Mouse (Mus musculus): ENCODE data around the gene Ormdl3.
A peak's percentile ranks its signal among the peaks of the same experiment; 100 is the strongest.

The Ormdl3 gene

DNA sequence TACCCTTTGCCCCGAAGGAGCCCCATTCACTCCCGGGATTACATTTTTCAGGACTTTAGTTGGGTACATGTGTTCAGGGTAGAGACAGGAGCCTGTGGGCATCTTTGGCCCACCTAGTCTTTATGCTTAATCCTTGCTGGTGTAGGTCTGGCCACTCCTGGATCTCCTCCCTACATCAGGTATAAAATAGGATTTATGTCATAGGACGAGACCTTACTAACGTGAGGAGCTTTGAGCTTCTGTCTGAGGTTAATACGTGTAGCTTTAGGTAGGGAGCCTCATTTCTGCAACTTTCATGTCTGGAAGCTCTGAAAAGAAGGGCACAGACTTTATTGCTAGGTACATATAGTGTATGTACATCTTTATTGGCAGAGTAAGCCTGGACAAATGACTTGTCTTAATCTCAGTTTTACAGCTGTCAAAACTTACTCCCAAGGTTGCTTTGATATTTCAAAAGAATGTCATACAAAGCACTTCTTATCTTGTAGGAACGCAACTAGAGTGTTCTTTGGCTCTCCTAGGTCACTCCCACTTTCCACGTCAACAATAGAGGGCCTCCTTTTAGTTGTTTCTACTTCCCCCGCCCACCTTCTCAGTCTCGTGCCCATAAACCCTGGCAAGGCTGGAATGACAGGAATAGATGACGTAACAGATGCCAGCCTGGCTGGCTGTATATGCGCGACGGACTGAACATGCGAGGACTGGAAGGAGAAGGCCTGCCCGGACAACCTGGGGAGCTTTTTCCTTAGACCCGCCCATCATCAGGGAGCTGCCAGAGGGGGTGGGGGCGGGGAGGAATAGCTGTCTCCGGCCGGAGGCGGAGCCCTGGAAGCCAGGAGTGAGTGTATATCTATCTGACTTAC lies 747 bp upstream of the Ormdl3 start:
- peak; percentile 71 to 76 for DNase-seq

DNA sequence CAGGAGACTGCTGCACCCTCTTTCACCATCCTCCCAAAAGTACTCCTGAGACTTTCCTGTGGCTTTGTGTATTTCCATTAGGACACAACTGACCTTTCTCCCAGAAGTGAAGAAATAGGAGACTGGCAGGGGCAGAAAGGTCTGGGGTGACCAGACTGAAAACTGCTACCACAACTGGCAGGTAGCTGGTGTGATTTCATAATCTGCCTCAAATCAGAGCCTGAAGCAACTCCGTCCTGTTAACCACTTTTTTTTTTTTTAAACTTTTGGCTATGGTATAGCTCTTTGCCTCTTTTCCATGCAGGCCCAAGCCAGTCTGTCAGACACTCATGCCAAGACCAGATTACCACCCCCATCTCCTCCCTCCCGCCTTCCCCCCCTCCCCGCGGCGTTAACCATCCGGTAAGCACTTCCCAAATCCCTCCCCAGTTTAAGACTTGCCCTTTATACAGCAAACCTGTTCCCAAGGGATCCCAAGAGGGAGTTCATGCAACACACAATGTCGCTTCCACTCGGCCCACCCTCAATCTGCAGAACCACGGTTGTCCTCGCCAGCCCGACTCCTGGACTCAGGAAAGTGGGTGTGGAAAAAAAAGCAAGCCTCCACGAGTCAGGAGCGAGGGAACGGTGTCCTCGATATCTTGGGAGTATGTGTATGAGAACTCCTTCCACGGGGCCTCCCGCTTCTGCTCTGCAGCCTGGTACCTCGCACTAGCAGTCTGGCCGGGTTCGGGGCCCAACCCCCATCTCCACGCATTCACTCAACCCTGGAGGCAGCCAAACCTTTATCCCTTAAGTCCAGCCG lies 879 bp downstream of the Ormdl3 start:
- peak in 1 of 2 experiments; percentile 63 for DNase-seq

DNA sequence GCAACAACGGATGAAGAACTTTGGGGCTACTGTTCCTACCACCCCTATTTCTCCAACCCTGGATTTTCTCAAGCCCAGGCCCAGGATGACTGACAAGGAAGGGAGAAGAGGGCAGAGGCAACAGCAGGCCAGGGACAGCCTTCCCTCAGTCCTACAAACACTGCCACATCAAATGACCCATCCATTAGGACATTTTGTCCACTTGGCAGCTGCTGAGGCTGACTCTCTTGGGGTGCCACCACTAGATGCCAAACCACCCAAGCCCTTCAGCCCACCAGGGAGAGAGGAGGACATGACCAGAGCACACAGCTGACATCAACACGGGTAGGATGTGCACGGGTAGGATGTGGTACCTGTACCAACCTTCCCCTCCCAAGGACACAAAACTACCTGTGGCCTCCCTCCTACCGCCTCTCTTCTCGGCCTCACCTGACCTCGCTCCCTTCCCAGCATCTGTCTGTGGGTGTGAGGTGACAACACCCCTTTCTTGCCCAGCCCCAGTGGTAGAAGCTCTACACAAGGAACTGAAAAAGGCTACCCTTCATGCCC lies 2.5 kb downstream of the Ormdl3 start:
- DNase-seq, result no peak

DNA sequence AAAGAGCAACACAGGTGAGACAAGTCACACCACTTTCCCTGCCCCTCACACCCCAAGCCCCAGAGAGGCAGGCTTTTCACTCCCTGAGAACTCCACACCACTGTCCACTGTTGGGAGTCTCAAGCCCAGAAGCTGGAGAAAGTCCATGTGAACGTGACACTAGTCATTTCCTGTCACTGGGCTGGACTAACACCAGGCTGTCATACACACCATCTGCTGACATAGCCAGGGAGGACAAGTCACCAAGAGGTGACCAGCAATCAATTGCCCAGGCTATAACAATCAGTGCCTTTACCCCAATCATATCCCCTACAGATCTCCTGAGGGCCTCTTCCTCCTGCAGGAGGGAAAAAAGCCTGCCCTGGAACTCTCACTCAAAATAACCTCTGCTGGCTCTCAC lies 3.0 kb downstream of the Ormdl3 start:
- DNase-seq, result no peak

- DNase-seq, result no peak
Measured at GRCm38 (mm10) chr11:98583571-98583970, 3.6 kb downstream of the Ormdl3 start.

DNA sequence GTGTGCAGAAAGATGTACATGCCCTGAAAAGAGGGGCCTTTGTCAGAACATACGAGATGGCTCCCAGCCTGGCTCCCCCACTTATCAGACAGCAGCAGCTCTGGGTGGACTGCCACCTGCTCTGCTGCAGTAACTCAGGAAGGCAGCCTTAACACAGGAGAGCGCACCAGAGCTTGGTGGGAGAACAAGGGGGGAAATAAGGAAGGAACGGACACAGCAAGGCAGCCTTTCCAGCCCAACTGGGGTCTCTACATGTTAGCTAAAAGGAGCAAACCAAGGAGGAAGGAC lies 4.0 kb downstream of the Ormdl3 start:
- no peak for DNase-seq

DNA sequence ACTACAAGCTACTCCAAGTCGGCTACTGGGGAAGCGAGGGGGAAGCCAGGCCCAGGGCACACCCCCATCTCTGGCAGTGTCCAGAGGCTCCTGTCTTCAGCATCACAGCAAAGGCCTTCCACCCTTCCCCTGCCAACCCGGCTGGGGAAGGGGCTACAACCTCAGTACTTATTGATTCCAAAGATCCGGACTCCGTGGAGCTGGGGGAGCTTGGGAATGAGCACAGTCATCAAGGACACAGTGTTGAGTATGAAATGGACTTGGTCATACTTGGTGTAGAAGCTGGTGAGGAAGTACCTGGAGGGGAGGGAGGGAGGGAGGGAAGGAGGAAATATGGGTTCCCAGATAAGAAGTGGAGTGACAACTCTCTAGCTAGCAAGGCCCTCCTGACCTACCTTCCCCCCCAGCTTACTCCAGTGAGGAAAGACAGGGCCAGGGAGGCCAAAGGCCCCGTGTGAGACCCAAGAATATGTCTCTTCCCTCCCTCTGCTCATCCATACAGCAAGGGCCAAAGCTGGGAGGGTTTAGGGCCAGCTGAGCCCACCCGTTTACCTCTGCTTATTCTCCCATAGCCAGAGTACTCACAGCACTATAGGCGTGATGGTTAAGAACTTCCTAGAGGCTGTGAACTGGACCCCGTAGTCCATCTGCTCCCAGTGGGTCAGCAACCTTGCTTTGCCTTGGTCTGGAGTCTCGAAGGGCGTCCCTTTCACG lies 4.5 kb downstream of the Ormdl3 start:
- DNase-seq, result no peak

DNA sequence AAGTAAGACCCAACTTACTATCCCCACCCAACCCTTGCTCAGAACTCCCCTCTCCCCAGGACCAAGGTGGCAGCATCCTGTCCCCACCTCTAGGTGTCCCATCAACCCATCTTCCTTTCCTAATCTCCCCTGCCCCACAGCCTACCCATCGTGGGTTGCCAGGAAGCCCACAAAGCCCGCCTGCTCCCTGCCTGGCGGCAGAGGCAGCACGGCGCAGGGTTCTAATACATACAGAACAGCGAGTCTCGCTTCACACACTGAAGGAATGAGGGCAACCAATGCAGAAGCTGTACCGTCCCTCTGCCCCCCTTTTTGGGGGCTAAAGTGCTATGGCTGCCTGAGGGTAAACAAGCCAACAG lies 5.2 kb downstream of the Ormdl3 start:
- no peak for DNase-seq

GRCm38 (mm10) chr11:98581286-98582029 lies 5.7 kb downstream of the Ormdl3 start:
- DNase-seq, result no peak

- no peak for DNase-seq
Measured at GRCm38 (mm10) chr11:98580301-98581121, 6.7 kb downstream of the Ormdl3 start.

GRCm38 (mm10) chr11:98577776-98578175 lies 9.4 kb downstream of the Ormdl3 start:
- DNase-seq, result peak in 1 of 2 experiments; percentile 36

- no peak for DNase-seq
Measured at GRCm38 (mm10) chr11:98569461-98569860, 17.7 kb downstream of the Ormdl3 start.

DNA sequence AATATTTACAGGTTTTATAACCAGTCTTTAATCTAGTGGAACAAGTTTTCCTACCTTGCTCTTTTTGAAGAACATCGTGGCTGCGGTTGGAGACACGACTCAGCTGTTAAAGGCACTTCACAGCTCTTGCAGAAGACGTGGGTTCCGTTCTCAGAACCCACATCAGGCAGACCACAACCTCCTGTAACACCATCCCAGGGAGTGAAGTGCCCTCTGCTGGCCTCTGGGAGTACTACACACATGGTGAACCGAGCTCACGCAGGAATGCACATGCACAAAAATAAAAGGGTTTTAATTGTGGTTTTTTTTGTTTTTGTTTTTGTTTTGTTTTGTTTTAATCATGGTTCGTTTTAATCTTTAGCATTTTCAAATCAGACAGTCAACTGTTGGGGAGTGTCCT lies 18.8 kb downstream of the Ormdl3 start:
- no peak for DNase-seq

DNA sequence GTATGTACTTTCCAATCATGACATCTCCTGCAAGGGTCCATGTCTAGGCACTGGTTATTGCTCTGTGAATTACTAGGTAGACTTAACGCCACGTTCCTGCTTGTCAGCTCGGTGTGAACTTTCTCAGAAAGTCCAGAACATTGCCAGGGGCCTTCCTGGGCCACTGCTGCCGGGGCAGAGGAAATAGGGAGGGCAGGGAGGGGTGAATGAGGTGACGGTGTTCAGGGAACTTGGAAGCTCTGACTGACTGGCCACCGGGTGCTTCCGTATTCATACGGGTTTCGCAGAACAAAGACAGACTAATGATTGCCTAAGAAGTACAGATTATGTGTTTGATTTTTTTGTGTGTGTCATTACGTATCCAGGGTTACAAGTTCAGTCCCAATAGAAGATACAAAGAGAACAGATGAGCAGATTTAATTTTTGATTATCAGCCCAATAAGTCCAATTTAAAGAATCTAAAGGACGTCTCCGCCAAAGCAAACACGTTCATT lies 23.2 kb downstream of the Ormdl3 start:
- no peak for DNase-seq

- no peak for DNase-seq
Measured at GRCm38 (mm10) chr11:98563025-98563424, 24.1 kb downstream of the Ormdl3 start.

DNA sequence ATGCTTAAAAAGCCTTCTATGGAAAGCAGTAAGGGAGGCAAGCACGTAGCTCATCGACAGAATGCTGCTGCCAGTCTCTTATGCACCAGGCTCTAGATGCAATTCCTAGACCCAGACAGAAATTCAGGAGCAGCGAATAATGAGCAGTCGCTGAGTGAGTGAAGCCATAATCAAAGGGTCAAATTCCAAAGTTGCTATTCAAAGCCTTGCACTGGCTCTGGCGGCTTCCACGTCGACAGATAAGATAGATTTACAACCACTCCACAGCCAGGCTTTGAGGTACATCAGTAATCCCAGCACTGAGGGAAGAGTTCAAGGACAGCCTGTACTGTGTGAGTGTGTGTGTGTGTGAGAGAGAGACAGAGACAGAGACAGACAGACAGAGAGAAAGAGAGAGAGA lies 26.2 kb downstream of the Ormdl3 start:
- DNase-seq, result no peak

DNA sequence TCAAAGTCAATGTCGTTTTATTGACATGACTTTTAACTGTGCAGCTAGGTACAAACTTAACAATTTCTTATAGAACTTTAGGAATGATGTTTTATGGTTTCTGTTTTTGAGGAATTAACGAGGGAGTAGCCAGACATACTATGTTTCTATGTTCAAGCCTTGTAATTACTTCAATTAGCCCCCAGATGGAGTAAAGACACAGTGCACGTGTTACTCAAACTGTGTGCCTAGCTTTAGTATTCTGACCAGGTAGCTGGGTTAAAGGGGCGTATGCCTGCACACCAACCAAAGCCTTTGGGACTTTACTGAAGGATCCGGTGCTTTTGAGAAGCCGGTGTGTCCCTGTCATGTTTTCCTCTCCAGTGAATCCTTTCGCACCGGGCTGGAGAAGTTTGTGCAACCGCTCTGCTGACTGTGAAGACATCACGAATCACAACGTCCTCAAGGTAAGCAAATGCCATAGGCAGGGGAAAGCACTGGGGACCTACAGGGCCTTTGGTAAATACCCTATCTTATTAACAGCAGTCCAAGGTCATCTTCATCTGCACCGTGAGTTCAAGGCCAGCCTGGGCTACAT lies 32.0 kb downstream of the Ormdl3 start:
- DNase-seq, result peak in 1 of 2 experiments; percentile 21

- DNase-seq, result no peak
Measured at GRCm38 (mm10) chr11:98553966-98554365, 33.2 kb downstream of the Ormdl3 start.

DNA sequence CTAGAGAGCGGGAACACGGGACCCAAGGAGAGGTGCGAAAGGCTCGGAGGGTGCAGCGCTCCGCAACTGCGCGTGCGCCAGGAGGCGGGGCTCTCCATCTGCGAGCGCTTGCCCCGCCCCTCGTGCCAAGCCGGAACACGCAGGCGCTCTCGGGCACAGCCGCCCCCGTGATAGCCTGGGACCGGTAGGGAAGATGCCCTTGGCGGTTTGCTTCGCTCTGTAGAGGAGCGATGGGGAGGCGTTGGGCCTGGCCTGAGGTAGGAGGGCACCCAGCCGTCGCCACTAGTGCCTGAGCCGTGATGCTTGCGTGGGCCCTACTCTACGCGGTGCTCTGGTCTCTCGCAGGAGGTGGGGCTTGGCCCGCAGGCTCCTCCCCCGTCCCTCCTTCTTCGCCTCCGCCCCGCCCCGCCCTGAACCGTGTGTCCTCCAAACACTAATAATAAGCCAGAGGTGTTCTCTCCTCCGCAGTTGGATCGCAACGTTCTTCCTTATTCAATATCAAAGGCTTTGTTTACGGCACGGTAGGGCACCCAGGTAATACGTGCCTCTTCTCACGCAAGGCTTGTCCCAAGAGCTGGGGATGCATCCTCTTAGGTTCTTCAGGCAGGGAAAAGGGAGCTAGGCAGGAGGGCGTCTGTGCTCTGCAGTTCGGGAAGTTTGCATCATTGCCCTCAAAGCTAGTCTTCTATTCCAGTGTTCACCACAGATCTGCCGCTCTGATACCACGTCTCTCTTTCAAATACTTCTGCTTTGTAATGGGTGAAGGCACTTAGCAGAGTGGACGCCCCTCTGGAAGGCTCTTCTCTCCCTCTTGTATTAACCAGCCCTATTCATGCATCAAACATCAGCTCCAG lies 36.0 kb downstream of the Ormdl3 start, which contains the start of gene Zpbp2:
TSS of gene Zpbp2 (plus strand) at position 123 of the 854 bp plus-strand sequence.
- peak; percentile 96 to 97 for DNase-seq

Data from cerebellum, postnatal 10 days (tissue).